Mouse (Mus musculus) megakaryocyte, embryonic 14.5 days (primary cell): Measurements from ENCODE around the gene Aldh6a1.

Experiments
- FLI1 ChIP-seq: IDR thresholded peaks from 2 replicates; pipeline ENCODE4 v1.6.1; 2012; ENCODE audit warnings: low read length, inconsistent platforms, mixed read lengths
- GATA1 ChIP-seq: IDR thresholded peaks from 3 replicates; pipeline ENCODE4 v1.6.1; 2012; ENCODE audit warnings: mixed read lengths, low read length, inconsistent platforms, borderline replicate concordance

DNA sequence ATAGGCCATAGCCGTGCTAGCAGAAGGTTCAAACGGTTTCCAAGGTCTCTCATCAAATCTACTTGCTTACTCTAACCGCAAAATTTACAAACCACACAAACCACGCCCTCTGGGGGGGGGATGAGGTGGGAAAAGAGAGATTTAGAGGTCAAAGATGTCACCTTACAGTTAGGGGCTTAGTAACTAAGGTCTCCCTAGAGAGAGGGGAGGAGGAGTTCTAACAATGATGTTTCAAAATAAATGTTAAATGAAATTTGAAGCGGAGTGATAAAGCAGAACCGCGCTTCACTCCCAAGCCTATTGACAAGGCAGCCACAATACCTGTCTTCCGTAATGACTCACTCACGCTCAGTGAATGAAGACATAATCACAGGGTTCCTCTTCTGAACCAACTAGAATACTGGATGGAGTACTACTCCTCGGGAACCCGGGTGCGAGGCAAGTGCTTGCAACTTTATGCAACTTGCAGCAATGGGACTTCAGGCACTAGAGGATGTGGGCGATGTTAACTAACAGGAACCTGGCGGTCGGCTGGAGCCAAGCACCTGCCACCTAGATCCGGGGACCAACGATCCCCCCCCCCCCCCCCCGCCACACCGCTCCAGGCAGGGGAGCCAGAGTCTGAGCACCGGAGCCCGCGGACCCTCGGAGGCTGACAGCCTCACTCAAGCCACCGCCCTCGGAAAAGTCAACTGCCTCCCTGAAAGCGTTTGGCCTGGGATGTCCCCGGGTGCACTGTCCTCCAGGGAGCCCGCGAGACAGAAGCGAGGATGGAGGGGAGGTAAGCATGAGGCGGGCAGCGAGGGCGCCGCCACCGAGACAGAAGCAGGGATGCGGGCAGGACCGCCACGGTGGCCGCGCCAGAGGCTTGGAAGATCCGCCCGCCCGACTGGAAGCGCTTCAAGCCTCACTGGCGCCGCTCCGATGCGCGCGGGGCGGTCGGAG, 42.7 kb downstream of the Aldh6a1 start:
- TF ChIP-seq GATA1, result no peak
- no peak for TF ChIP-seq FLI1
